Mouse (Mus musculus): Measurements from ENCODE around the gene Gm6096. TPM values are rescaled to one million over a fixed set of nuclear protein-coding genes. Genes with fewer than 3 reads are reported as not detected.

Gene Gm6096
- total RNA-seq, 2 experiments from 2014 or later, result not detected

DNA sequence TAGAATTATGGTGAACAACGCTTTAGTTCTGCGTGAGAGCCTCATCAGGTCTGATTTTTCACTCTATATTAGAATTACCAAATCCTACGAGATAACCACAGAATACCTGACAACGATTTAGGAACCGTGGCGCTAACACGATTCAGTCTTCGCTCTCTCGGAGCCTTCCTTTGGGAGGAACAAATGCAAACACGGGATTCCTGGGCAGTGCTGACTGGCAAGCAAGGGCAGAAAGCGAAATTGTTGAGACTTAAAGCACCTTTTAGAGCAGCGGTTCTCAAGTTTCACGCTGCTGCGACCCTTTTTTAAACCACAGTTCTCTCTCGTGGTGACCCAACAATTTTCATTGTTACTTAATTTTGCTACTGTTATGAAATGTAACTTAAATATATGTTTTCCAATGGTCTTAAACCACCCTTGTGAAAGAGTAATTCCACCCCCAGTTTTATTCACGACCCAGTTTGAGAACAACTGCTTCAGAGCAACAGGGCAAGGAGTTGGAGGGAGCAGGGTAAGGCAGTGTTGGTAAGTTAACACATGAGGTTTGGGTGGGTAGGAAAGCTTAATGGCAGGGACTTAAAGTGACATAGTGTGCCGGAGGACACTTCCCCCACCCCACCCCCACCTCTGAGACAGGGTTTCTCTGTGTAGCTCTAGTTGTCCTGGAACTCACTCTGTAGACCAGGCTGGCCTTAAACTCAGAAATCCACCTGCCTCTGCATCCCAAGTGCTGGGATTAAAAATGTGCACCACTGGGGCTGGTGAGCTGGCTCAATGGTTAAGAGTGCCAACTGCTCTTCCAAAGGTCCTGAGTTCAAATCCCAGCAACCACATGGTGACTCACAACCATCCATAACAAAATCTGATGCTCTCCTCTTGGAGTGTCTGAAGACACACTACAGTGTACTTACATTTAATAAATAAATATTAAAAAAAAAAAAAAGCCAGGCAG is 16.0 kb upstream of the Gm6096 start:
- ATAC-seq (ENCODE audit: poor library complexity, severe bottlenecking), result no peak

DNA sequence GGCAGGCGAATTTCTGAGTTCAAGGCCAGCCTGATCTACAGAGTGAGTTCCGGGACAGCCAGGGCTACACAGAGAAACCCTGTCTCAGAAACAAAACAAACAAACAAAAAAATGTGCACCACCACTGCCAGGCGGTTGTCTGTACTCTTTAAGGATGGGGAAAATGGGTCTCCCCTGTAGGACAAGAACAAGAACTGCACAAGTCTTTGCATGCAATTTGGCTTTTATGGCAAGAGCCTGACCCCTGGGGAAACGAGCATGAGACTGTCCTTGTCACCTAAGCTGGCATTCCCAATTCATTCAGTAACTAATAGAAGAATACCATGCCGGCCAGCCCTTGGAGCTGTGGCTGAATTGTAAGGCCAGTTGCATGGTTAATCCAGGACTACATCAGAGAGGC is 15.2 kb upstream of the Gm6096 start:
- ATAC-seq (ENCODE audit: poor library complexity, severe bottlenecking), result no peak

DNA sequence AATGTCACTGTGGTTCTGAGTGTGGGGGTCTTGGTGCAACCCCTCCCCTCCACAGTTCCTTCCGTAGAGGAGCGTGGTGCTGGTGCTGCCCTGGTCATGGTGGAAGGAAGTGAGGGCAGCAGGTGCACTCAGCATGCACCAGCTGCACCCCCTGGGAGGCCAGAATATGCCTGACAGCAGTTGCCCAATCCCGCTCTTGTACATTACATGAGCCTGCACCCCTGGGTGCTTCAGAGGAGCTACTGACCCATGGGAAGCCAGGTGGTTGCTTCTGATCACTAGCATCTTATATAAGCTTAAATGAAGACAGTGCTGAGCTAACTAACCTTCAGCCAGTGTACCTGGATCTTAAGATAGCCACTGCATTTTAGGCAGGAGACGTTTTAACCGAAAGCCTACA is 12.8 kb upstream of the Gm6096 start:
- ATAC-seq (ENCODE audit: poor library complexity, severe bottlenecking), result no peak

DNA sequence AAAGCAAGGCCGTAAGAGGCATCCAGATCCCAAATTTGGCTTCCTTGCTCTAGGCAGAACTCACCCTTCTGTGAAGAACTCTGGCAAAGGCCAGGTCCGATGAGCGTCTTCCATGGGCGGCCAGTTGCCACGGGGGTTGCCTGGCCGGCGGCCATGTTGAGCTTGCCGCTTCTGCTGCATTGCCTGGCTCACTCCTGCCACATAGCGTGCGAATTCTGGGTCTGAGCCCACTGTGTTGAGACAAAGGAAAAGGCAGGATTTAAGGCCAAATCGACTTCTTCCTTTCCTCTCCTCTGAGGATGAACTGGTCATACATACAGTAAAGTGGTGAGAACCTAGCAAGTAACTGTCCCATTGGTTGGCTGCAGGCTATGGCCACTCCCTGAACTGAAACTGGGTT is 8.7 kb upstream of the Gm6096 start:
- no peak for ATAC-seq (ENCODE audit: poor library complexity, severe bottlenecking)

DNA sequence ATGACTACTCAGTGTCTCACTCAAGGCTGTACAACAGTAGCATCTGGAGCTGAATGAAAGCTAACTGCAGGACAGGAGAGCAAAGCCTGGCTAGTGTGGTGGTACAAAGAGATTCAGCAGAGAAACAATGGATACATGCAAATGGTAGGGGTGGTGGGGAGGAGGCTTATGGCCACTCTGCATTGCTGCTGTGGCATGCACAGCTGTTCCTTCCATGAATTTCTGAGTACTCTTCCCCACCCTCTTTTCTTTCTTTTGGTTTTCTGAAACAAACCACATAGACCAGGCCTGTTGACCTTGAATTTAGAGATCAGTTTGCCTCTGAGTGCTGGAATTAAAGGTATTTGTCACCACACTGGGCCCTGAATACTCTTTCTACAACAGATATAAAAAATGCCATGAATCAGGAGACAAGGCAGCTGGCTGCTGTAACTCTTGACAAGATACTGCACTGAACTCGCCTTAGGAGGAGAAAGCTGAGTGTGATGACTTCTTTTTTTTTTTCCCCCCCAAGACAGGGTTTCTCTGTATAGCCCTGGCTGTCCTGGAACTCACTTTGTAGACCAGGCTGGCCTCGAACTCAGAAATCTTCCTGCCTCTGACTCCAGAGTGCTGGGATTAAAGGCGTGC is 3.9 kb upstream of the Gm6096 start:
- ATAC-seq (ENCODE audit: poor library complexity, severe bottlenecking), result no peak

DNA sequence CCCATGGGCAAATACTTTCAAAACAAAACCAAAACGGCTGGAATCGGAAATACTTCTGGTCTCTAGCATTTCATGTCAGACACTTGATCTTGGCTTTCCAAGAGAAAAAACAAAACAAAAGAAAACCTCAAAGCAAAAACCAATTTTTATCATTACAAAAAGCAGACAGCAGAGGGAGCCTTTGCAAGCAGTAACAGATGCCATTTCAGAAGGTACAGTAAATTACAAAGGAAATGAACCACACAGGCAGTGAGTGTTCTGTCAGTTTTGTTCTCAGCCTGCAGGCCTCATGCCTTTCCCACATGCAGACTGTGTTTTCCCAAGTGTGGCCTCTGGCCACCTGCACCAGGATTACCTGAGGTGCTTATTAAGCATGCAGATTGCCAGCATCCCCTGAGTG is 1.2 kb downstream of the Gm6096 start:
- peak; percentile 43 for ATAC-seq (ENCODE audit: poor library complexity, severe bottlenecking)

DNA sequence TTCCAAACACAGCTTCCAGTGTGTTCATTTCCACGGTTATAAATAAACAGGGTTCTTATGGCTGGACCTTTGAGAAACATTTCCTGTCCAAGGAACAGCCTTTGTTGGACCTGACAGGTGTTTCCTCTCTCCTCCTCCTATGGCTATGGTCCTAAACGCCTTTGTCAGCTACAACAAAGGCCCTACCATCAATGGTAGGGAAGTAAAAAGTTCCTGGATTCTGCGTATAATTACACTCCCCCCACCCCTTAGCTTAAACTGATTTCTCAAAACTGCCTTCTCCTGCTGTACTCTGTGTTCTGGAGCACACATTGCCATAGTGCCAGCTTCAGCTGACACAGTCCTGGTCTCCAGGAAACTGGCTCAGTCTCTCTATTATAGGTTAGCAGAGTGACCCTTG is 4.3 kb downstream of the Gm6096 start:
- ATAC-seq (ENCODE audit: poor library complexity, severe bottlenecking), result no peak

DNA sequence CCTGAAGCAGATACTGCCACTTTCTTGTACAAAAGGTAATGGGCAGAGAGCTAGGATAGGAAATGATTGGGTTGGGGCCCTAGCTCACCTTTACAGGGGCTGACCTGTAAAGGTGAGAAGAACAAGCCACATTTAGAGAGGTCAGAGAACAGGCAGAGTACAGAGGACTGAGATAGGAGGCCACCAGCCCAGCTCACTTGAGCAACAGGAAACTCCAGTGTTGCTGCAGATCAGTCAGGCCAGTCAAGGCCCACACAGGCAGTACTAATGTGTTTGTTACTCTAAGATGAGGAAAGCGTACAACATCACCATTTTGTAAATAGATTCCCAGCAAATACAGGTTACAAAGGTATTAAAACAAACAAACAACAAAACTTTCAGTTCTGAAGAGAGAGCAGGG is 5.1 kb downstream of the Gm6096 start:
- peak; percentile 72 for ATAC-seq (ENCODE audit: poor library complexity, severe bottlenecking)

DNA sequence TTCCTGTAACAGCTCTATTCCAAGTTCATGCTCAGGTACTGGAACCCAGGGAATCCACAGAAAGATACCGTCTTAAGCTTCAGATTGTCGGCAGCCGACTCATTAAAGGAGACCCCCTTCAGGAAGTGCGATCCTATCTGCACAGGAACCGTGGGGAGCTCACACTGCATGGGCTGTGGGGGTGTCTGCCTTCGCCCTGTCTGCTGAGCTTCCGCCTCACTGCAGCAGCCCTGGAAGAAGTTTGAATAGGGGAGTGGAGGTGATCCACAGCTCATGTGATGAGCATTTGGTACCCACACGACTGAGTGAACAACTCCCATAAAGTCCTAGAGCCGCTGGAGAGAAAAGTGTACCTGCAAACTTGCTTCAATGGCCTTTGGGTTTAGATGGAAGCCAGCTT is 6.4 kb downstream of the Gm6096 start:
- ATAC-seq (ENCODE audit: poor library complexity, severe bottlenecking), result no peak

DNA sequence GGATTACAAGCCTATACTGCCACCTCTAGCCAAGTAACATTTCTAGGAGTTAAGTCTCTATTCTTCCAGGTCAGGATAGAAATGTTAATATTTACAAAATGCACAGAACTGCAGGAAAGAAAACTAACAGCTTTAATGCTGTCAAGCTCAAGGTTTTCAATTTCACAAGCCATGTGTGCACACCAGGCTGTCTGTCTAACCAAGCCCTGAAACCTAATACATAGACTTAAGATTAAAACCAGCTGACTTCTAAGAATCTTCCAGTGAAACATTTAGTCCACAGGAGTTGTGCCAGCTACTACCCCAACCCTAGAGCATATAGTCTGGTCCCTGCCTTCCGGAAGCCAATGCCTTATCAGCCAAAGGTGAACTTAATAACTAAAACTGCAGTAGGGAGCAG is 7.6 kb downstream of the Gm6096 start:
- no peak for ATAC-seq (ENCODE audit: poor library complexity, severe bottlenecking)

DNA sequence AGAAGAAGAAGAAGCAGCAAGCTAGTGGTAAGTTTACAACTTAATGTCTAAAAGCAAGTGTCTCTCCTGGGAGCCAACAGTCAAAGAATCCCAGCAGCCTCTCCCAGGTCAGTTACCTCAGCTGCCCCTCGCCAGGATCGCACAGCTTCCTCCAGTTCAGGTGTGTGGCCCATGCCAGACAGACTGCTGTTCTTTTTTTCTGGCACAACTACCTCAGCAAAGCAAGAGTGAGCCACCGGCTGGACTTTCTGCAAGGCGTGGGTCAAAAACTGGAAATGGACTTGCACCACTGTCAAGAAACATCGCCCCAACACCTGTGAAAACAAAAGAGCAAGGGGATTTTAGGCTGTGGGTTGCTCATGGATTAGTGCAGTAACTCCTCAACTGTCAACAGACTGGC is 12.6 kb downstream of the Gm6096 start:
- no peak for ATAC-seq (ENCODE audit: poor library complexity, severe bottlenecking)

DNA sequence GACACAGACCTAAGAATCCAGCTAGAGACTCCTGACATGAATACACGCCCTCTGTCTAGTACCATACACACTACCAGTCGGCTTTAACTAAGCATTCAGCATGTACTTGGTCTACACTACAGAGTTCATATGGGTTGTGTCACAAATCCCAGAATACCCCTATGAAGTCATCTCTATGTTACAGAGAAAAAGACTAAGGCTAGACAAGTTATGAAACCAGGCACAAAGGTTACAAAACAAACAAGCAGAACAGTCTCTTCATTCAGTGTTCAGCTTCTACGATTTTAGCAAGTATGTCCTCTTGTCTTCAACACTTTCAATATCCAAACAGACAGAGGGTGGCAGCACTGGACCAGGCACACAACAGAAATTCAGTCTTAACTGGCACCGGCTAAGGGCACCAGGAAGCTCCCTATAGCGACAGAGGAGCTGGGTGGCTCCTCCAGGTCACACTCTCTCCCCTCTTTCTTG is 15.1 kb downstream of the Gm6096 start:
- peak; percentile 90 for ATAC-seq (ENCODE audit: poor library complexity, severe bottlenecking)

DNA sequence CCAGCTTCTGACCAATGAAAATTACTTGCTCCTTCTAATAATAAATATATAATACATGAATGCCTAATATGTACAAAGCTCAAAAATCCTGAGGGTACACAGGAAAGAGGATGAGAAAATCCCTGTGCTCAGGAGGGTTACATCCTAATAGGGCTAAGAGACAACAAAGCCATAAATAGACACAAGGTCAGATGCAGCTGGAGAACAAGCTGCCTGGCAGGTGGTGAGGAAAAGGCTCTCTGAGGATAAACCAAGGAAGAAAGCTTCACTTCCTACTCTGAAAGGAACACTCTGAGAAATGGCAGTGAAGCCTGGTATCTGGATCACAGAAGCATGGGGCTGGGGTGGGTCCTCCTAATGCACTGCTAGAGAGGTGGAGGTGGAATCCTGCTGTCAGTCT is 15.6 kb downstream of the Gm6096 start:
- no peak for ATAC-seq (ENCODE audit: poor library complexity, severe bottlenecking)

DNA sequence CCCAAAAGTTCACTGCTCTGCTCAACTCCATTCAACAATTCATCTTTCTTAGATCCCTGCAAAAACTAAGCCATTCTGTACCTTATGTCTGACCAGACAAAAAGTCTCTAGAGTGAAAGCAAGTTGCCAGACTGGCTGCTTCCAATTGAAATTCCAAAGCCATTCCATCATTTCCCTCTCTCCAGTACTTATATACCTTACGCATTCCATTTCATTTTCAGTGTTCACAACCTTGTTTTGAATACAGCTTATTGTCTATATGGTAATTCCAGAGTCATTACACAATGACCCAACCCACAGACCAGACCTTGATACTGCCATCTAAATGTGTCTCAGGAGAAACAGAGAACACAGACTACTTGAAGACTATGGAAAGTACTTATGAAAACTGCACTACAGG is 17.6 kb downstream of the Gm6096 start:
- no peak for ATAC-seq (ENCODE audit: poor library complexity, severe bottlenecking)

DNA sequence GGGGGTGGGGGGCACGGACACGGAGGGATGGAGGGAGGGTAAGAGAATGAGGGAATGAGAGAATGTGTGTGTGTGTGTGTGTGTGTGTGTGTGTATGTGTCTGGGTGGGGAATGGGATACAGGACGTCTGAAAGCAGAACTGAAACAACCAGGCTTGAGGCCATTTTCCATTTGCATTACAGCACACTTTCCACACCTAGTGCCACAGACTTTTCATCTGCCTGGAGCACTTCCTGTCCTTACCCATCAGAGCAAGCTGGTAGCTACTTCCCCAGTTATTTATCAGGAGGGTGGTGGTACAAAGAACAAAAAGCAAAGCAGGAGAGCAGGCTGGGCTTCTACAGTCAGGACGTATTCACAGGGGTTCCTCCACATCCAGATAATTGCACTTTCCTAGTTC is 21.6 kb downstream of the Gm6096 start:
- peak; percentile 98 for ATAC-seq (ENCODE audit: poor library complexity, severe bottlenecking)

DNA sequence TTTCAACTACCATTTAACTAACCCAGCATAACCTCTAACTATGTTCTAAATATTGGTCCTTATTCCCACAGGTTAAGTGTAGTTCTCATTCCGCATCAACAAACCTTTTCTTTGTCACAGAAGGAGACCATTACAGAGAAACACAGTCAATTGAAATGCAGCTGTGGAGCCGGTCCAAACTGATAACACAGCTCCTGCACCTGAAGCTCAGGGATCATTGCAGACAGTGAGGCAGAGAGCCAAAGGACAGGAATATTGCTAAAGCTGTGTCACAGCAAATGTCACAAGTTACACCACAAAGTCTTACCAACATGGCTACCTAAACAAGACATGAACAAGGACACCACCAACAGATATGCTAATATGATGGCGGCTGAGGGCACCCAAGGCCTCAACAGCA is 25.2 kb downstream of the Gm6096 start:
- ATAC-seq (ENCODE audit: poor library complexity, severe bottlenecking), result no peak

DNA sequence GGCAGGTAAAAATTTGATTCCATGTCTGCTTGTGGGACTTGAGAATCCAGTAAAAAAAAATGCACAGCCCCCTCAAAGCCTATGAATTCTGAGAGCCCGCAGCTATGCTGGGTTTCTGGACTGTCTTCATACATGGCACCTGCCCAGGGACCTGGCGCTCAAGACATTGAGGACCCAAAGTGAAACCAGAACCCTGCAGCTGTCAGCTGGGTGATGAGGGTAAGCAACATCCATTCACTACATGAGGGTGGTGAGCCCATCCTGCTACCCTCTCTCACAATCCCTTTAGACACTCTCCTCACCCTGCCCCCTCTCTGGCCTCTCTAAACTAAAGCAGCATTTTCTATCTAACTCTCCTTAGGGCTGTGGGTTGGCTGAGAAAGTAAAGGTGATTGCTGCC is 26.8 kb downstream of the Gm6096 start:
- ATAC-seq (ENCODE audit: poor library complexity, severe bottlenecking), result no peak

DNA sequence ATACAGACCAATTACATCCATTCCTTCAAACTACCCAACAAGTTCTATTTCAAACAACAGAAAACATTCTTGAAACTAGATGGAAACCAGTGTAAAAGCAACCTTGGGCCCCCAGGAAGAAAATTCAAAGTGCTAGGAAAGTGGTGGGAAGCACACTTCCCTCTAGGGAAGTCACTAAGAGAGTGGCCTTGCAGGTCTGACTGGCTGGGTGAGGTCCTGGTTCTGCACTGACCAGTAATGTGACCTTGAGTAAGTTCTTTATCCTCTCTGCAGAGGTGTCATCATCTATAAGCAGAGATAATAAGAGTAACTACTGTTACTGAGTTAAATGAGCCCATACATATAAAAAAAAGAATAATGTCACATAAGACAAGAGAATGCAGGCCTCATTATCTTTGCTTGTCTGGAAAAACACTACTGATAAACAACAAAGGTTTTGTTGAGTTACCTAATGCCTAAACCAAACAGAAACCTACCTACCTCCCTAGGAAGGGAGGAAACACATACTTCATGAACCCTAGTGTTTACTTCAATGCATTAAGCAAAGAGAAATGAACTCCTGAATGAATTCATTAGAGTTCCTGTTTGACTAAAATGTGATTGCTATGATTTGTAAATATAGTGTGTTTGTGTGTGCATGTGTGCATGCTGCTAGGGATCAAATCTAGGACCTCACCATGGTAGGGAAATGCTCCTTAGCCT is 39.8 kb downstream of the Gm6096 start:
- ATAC-seq (ENCODE audit: poor library complexity, severe bottlenecking), result no peak

DNA sequence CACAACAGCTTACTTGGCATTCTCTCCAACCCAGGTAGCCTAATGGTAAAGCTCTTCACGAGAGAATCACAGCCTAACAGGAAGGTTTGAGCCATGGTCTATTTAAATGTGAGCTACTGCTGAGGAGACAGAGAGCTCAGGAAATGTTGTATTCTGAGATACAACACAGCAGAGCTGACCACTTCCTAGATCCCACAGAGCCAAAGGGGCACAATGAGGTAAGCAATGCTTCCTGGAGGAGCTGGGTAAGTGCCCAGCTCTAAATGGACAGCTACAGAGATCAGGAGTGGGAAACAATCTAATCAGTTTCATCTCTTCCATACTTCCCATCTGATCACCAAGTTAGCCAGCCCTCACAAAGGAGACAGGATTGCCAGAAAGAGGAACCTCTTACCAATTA is 40.4 kb downstream of the Gm6096 start:
- no peak for ATAC-seq (ENCODE audit: poor library complexity, severe bottlenecking)

DNA sequence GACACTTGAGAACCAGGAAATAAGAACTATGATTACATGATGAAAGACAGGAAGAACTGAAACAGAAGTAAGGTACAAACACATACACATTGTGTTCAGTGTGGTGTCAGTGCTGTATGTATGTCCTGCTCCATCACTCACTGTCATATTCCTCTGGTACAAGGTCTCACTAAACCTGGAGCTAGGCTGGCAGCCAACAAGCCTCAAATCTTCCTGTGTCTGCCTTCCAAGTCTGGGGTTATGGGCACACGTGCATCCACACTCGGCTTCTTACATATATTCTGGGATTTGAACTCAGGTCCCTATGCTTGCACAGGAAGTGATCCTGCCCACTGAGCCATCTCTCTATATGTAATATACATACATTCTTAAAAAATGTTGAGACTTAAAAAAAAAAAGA is 41.8 kb downstream of the Gm6096 start:
- no peak for ATAC-seq (ENCODE audit: poor library complexity, severe bottlenecking)

DNA sequence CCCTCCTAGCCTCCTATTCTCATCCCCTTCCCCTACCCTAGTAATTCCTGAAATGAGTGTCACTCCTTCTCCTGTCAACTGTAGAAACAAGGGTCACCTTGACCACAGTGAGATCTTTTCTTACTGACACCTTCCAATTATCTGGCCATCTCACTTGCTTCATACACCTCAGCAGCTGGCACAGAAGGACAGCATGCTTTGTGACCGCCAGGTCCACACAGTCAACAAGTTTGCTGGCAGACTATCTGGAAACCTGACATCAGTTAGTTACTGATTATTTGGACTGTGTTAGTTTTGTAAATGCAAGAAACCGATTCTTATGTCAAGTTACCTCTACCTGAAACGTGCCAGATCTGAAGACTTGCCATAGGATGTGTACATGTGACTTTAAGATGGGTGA is 45.3 kb downstream of the Gm6096 start:
- ATAC-seq (ENCODE audit: poor library complexity, severe bottlenecking), result no peak

DNA sequence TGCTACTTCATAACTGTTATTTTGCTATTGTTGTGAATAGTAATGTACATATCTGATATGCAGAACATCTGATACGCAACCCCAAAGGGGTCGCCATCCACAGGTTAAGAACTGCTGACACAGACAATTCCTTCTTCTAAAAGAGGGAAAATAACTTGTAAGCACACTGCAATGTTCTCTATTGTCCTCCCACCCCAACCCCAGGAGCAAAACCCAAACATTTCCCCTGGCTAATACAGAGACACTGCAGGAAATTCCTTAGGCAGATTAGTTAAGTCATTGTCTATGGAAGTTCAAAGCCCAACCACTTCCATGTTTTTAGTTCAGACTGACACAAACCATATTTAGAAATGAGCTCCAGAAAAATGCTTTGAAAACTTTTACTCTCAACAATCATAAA is 48.0 kb downstream of the Gm6096 start:
- no peak for ATAC-seq (ENCODE audit: poor library complexity, severe bottlenecking)
